Mouse (Mus musculus) lung, embryonic 14.5 days (tissue): Measurements from ENCODE around the gene Gdpd5. TPM values are rescaled to one million over a fixed set of nuclear protein-coding genes. Genes with fewer than 3 reads are reported as not detected.

Experiments
- ATAC-seq: fragments of 200-750 bp; cut with Nextera tagmentation; 2 replicates; pipeline ENCODE4 v1.8.0; 2017; ENCODE audit warnings: mild to moderate bottlenecking, moderate TSS enrichment, moderate library complexity; ENCODE audit not compliant: insufficient read depth
- DNase-seq: peaks from one replicate; pipeline ENCODE4 v3.0.0-alpha.2; 2015
- H3K27ac ChIP-seq: fragments of 300-500 bp; sonication (generic); 2 replicates; pipeline ENCODE4 v1.5.1; 2014; ENCODE audit warnings: low read depth, mild to moderate bottlenecking, moderate library complexity
- H3K27me3 ChIP-seq: fragments of 300-500 bp; sonication (generic); 2 replicates; pipeline ENCODE4 v1.6.1; 2014; ENCODE audit warnings: low read length, control low read depth; ENCODE audit not compliant: insufficient read depth
- H3K36me3 ChIP-seq: fragments of 300-500 bp; sonication (generic); 2 replicates; pipeline ENCODE4 v1.6.1; 2014; ENCODE audit warnings: control low read depth; ENCODE audit not compliant: insufficient read depth
- H3K4me1 ChIP-seq: fragments of 300-500 bp; sonication (generic); 2 replicates; pipeline ENCODE4 v1.6.1; 2014; ENCODE audit warnings: antibody characterized with exemption, control low read depth; ENCODE audit not compliant: insufficient read depth
- H3K4me2 ChIP-seq: fragments of 300-500 bp; sonication (generic); 2 replicates; pipeline ENCODE4 v1.6.1; 2014; ENCODE audit warnings: mild to moderate bottlenecking
- H3K4me3 ChIP-seq: fragments of 300-500 bp; sonication (generic); 2 replicates; pipeline ENCODE4 v1.5.1; 2014; ENCODE audit warnings: low read depth, low read length
- H3K9ac ChIP-seq: fragments of 300-500 bp; sonication (generic); 2 replicates; pipeline ENCODE4 v1.6.1; 2014
- H3K9me3 ChIP-seq: fragments of 300-500 bp; sonication (generic); 2 replicates; pipeline ENCODE4 v1.6.1; 2016; ENCODE audit warnings: low read depth, low read length, control low read depth
- CTCF ChIP-seq: IDR thresholded peaks from 2 replicates; pipeline ENCODE4 v1.5.1; 2016; ENCODE audit warnings: antibody characterized with exemption, low read depth
- WGBS: fragments of 180-500 bp; shearing (Covaris S2); extraction: QIAGEN DNeasy Blood & Tissue Kit; methylation state at CpG from one replicate; pipeline ENCODE4 v1.1.7; 2014; 5-methylcytosine and 5-hydroxymethylcytosine counted together
- polyA plus RNA-seq: library from polyadenylated mRNA; unstranded; fragments of >200 nt; fragmentation: Nextera tagmentation; extraction: Ambion mirVana; gene quantifications from 2 replicates; pipeline ENCODE4 v1.2.1, GENCODE M21; 2014

Gene Gdpd5
- polyA plus RNA-seq, 1 experiment from 2014 or later = 21.8 TPM

DNA sequence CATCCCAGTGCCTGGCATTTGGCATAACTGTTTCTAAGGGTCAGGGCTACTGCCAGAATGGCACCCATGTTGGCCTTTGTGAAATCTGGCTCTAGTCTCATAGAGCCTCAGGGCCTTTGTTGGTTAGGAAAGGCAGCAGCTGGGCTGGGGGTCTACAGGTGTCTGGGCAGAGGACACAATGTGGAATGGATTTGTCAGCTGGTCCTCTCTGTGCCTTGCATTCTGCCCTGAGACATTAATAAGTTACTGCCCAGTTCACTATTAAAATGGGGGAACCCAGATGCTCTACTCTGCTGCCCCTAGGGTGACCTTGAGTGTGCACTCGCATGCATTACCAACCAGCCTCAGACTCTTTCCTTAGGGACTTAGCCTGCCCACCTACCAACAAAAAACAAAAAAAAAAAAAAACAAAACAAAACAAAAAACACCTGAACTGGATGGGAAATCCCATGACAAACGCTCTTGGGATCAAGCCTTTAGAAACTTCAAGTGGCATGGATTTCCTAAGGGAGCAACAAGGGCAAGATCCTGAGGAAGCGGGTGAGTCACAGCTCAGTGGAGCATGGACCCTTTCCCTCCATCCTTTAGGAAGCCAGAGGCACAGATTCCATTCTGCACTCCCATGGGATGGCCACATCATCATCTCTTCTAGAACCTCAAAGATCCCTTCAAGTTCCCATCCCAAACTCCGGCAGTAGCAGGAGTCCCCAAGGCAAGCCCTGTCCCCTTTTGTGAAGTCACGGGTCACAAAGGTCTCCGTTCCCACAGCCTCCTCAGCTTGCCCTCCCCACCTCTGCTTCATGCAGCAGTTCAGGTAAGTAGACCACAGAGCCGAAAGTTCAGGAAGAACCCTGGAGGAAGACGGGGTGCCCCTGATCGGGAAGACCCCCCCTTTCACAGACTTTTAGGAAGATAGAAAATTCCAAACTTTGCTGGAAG is 31.2 kb upstream of the Gdpd5 start:
- Histone ChIP-seq H3K4me1 (peaks cover 21% of the 10 kb centered on the region), H3K27ac (peak overlapping the region; percentile 97), H3K4me3 (peak overlapping the region; percentile 77), H3K9me3 (no peaks in the 10 kb centered on the region), H3K36me3 (peaks cover 68% of the 10 kb centered on the region), H3K9ac (peak overlapping the region; percentile 98), H3K4me2 (peak overlapping the region; percentile 98), H3K27me3 (no peaks in the 10 kb centered on the region)
- DNase-seq (no peak), ATAC-seq (no peak)
- TF ChIP-seq CTCF = no peak
- 53% methylated on average over 9 of the region's 9 CpGs for WGBS

DNA sequence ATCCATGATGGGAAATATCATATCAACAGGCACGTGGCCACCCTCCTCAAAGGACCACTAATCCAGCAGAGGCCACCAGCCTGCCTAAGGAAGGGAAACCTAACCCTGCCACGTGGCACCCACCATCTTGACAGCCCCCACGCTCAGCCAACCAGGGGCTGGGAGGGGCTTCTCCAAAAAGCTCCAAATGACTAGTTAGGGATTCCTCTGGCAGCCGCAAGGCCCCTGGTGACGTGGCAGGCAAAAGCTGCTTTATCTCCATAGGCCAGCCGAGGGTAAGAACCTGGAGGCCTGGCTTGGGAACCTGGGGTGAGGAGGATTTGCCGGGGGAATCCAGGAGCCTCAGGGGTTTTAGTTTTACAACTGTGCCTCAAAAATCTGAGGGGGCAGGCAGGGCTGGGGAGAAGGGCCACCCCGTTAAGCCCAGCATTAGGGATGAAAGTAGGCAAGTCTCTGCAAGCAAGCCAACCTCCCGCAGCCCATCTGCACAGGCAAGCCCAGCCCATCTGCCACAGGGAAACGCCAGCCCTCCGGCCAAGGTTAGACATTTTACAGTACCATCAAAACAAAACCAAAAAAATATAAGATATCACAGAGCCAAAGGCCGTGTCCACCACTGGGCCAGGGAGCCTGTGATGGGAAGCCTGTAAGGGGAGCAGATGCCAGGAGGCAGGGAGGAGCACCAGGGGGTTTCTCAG is 30.0 kb upstream of the Gdpd5 start:
- Histone ChIP-seq H3K4me3 (peak overlapping the region; percentile 77), H3K4me1 (peaks cover 31% of the 10 kb centered on the region), H3K4me2 (peak overlapping the region; percentile 98), H3K27me3 (no peaks in the 10 kb centered on the region), H3K36me3 (peaks cover 56% of the 10 kb centered on the region), H3K27ac (peak overlapping the region; percentile 97), H3K9me3 (no peaks in the 10 kb centered on the region), H3K9ac (peak overlapping the region; percentile 98)
- ATAC-seq (no peak), DNase-seq (peak; percentile 82)
- no peak for TF ChIP-seq CTCF
- WGBS = 3% methylated on average over 12 of the region's 12 CpGs

DNA sequence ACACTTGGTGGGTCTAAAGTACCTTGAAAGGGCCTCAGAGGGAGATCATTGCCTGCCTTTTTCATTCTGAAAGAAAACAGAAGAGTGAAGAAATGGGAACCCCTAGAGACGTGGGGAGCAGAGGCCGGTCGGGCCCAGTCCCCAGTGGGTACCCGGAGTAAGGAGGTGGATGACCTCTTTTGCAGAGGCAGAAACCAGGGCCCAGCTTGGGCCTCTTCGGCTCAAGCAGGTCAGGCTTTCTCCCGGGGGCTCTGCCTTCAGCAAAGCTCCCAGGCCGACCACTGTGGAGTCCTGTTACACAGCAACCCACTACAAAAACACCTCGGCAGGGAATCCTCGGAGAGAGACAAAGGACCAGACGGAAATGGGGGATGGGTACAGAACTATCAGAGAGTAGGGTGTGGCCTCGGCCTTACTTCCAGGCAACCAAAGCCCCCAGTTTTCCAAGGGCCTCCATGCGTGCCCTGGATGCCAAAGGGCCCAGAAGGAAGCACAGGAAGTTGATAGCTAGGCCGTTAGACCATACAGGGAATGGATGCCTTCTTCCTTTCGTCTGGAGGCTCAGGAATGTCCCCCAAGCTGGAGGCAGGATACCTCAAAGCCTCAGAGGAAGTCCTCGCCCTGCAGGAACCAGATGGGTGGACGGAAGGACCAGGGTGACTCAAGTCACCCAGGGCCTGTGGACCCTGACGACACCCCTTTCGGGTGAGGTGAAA is 29.3 kb upstream of the Gdpd5 start:
- H3K4me3 ChIP-seq = peak overlapping the region; percentile 77
- TF ChIP-seq CTCF = no peak
- H3K27ac ChIP-seq = peak overlapping the region; percentile 97
- ATAC-seq = no peak
- H3K36me3 ChIP-seq = peaks cover 49% of the 10 kb centered on the region
- H3K4me2 ChIP-seq = peak overlapping the region; percentile 98
- no peaks in the 10 kb centered on the region for H3K9me3 ChIP-seq
- H3K27me3 ChIP-seq = no peaks in the 10 kb centered on the region
- H3K4me1 ChIP-seq = peaks cover 38% of the 10 kb centered on the region
- peak overlapping the region; percentile 98 for H3K9ac ChIP-seq
- DNase-seq = peak; percentile 82
- WGBS = 2% methylated on average over 18 of the region's 18 CpGs

DNA sequence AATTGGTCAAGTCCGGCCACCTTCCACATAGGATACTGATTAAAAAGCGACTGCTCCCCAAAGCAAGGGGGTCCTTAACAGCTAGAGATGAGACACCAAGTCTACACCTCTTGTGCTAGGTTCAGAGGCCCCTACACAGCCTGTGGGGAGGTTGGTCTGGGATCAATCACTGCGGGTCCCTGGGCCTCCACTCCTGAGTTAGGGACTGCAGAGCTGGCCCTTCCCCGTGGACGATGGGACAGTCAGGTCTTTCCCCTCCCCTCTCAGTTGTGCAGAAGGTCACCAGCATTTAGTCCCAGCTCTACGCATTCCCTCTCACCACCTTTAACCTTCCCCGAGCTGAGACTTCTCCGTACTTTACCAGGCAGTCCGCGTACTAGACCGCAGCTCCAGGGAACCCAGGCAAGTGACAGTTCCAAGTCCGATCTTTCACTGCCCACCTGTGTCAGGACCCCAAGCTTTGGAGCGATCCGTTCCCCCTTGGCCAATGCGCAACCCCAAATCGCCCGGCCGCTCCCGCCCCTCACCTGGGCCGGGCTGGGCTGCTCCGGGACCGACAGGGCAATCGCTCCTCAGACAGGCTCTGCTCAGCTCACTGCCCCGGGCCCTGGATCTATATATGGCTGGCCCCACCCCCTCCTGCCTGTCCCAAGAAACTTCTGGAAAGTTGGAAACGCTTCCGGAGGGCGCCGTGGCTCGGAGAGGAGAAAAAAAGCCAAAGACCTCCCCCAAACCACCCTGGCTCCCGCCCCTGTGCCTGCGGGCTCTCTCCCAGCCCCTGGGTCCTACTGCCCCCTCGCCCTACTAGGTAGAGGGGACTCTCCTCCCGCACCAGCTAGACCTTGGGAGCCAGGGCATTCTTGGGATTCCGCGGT is 28.5 kb upstream of the Gdpd5 start, which contains the start of gene Serpinh1:
Serpinh1 (minus strand) TSS at position 714 of the 875 bp plus-strand sequence.
- TF ChIP-seq CTCF = peak; percentile 17; the same call in 1 of the 2 replicates
- Histone ChIP-seq H3K9ac (peak within 1 kb of the TSS; percentile 98), H3K4me3 (peak within 1 kb of the TSS; percentile 77), H3K36me3 (peaks cover 41% of the 10 kb centered on the region), H3K4me2 (peak within 1 kb of the TSS; percentile 98), H3K9me3 (no peaks in the 10 kb centered on the region), H3K27me3 (no peaks in the 10 kb centered on the region), H3K27ac (peak within 1 kb of the TSS; percentile 97), H3K4me1 (peaks cover 44% of the 10 kb centered on the region)
- DNase-seq (peak; percentile 97), ATAC-seq (peak; percentile 86)
- WGBS = under 1% methylated on average over 34 of the region's 35 CpGs

DNA sequence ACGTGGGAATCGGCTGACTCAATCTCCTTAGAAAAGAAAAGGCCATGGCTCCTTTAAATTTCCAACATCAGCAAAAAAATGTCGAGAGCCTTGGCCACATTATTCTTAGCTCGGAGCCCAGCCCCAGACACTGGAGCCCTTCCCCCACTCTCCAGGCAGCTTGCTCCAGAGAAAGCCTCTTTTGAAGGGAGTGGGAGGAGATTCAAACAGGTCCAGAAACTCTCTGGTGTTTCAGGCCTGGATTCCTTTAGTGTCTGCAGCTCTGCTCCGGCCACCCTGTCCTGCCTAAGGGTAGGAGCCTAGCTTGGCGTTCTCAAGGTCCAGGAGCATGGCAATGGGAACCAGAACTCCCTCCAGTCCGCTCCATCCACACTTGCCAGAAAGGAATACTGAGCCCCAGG is 25.5 kb upstream of the Gdpd5 start:
- Histone ChIP-seq H3K9me3 (no peaks in the 10 kb centered on the region), H3K9ac (peak overlapping the region; percentile 60), H3K4me1 (peaks cover 42% of the 10 kb centered on the region), H3K27ac (peak overlapping the region; percentile 99), H3K36me3 (peaks cover 11% of the 10 kb centered on the region), H3K4me3 (peak overlapping the region; percentile 29), H3K4me2 (peak overlapping the region; percentile 65), H3K27me3 (no peaks in the 10 kb centered on the region)
- no peak for TF ChIP-seq CTCF
- ATAC-seq = peak; percentile 13
- DNase-seq = peak; percentile 97
- WGBS = 8% methylated on average over 7 of the region's 7 CpGs
